Mouse (Mus musculus) forebrain, embryonic 11.5 days (tissue): ENCODE data around the gene Slco1a1. TPM values are rescaled to one million over a fixed set of nuclear protein-coding genes. Genes with fewer than 3 reads are reported as not detected.

Source experiments
- ATAC-seq: fragments of 200-750 bp; cut with Nextera tagmentation; replicated peaks from 2 replicates; pipeline ENCODE4 v1.8.0; 2017; ENCODE audit warnings: moderate TSS enrichment; ENCODE audit not compliant: low FRiP score
- DNase-seq: peaks from one replicate; pipeline ENCODE4 v3.0.0-alpha.2; 2017; ENCODE audit warnings: low spot score
- H3K27ac ChIP-seq: fragments of 300-500 bp; sonication (generic); 2 replicates; pipeline ENCODE4 v1.5.1; 2014; ENCODE audit warnings: low read depth, low read length
- H3K27me3 ChIP-seq: fragments of 300-500 bp; sonication (generic); 2 replicates; pipeline ENCODE4 v1.6.1; 2014; ENCODE audit warnings: mild to moderate bottlenecking, low read length, mixed read lengths; ENCODE audit not compliant: control insufficient read depth, insufficient read depth
- H3K36me3 ChIP-seq: fragments of 300-500 bp; sonication (generic); 2 replicates; pipeline ENCODE4 v1.6.1; 2014; ENCODE audit warnings: mild to moderate bottlenecking, low read length, moderate library complexity, mixed read lengths; ENCODE audit not compliant: control insufficient read depth, insufficient read depth
- H3K4me1 ChIP-seq: fragments of 300-500 bp; sonication (generic); replicated peaks from 2 replicates; pipeline ENCODE4 v1.6.1; 2014; ENCODE audit warnings: low read length, mixed read lengths; ENCODE audit not compliant: control insufficient read depth, insufficient read depth
- H3K4me2 ChIP-seq: fragments of 300-500 bp; sonication (generic); 2 replicates; pipeline ENCODE4 v1.6.1; 2014; ENCODE audit warnings: low read depth, mild to moderate bottlenecking, low read length, moderate library complexity, mixed read lengths; ENCODE audit not compliant: severe bottlenecking
- H3K4me3 ChIP-seq: fragments of 300-500 bp; sonication (generic); 2 replicates; pipeline ENCODE4 v1.5.1; 2014; ENCODE audit warnings: low read depth, low read length
- H3K9ac ChIP-seq: fragments of 300-500 bp; sonication (generic); 2 replicates; pipeline ENCODE4 v1.6.1; 2014; ENCODE audit warnings: low read length
- H3K9me3 ChIP-seq: fragments of 300-500 bp; sonication (generic); 2 replicates; pipeline ENCODE4 v1.6.1; 2016; ENCODE audit warnings: low read length, mixed read lengths; ENCODE audit not compliant: control insufficient read depth
- WGBS: fragments of 180-500 bp; shearing (Covaris S2); extraction: QIAGEN DNeasy Blood & Tissue Kit; methylation state at CpG from one replicate; pipeline ENCODE4 v1.1.7; 2014; 5-methylcytosine and 5-hydroxymethylcytosine counted together
- polyA plus RNA-seq: library from polyadenylated mRNA; unstranded; fragments of >200 nt; fragmentation: Nextera tagmentation; extraction: Ambion mirVana; gene quantifications from 2 replicates; pipeline ENCODE4 v1.2.1, GENCODE M21; 2014

Slco1a1 gene
- not detected in 2 replicates for polyA plus RNA-seq

- no peak for ATAC-seq
- H3K9ac ChIP-seq, result no peak within 1 kb of the TSS
These were observed at the start of gene Slco1a1 for GRCm38 (mm10) chr6:141946862-141947261. Slco1a1 (minus strand) TSS chr6:141946962.

GRCm38 (mm10) chr6:141986772-141987171 lies 40.0 kb upstream of the Slco1a1 start:
- no peaks in the 10 kb centered on the region for H3K4me1 ChIP-seq
- H3K27ac ChIP-seq, result no peak overlapping the region
- no peak overlapping the region for H3K4me3 ChIP-seq
- no peaks in the 10 kb centered on the region for H3K9me3 ChIP-seq
- H3K4me2 ChIP-seq, result no peak overlapping the region
- no peaks in the 10 kb centered on the region for H3K36me3 ChIP-seq
- ATAC-seq, result no peak
- no peaks in the 10 kb centered on the region for H3K27me3 ChIP-seq
- WGBS, result 97% methylated on average over 6 of the region's 6 CpGs
- no peak for DNase-seq
- no peak overlapping the region for H3K9ac ChIP-seq

More at GRCm38 (mm10) chr6:141946862-141947261, at the start of gene Slco1a1:
- Histone ChIP-seq H3K4me1 (no peaks in the 10 kb centered on the region), H3K9me3 (no peaks in the 10 kb centered on the region), H3K36me3 (no peaks in the 10 kb centered on the region), H3K27ac (no peak within 1 kb of the TSS), H3K4me3 (no peak within 1 kb of the TSS), H3K27me3 (no peaks in the 10 kb centered on the region), H3K4me2 (no peak within 1 kb of the TSS)
- DNase-seq, result no peak

- ATAC-seq (no peak), DNase-seq (no peak)
- no peaks in the 10 kb centered on the region for H3K9me3 ChIP-seq
- 81% methylated on average over 3 of the region's 3 CpGs for WGBS
- H3K4me3 ChIP-seq, result no peak overlapping the region
- H3K27me3 ChIP-seq, result no peaks in the 10 kb centered on the region
- H3K9ac ChIP-seq, result no peak overlapping the region
- no peaks in the 10 kb centered on the region for H3K36me3 ChIP-seq
- no peak overlapping the region for H3K4me2 ChIP-seq
- H3K4me1 ChIP-seq, result no peaks in the 10 kb centered on the region
- no peak overlapping the region for H3K27ac ChIP-seq
These were observed 37.9 kb upstream of the Slco1a1 start for GRCm38 (mm10) chr6:141984644-141985043.

- no peaks in the 10 kb centered on the region for H3K36me3 ChIP-seq
- H3K27ac ChIP-seq, result no peak overlapping the region
- no peak overlapping the region for H3K9ac ChIP-seq
- no peaks in the 10 kb centered on the region for H3K9me3 ChIP-seq
- H3K4me3 ChIP-seq, result no peak overlapping the region
- DNase-seq (no peak), ATAC-seq (no peak)
- no peak overlapping the region for H3K4me2 ChIP-seq
- H3K4me1 ChIP-seq, result no peaks in the 10 kb centered on the region
- H3K27me3 ChIP-seq, result no peaks in the 10 kb centered on the region
- WGBS, result 91% methylated on average over 1 of the region's 1 CpGs
These were observed 15.7 kb upstream of the Slco1a1 start for GRCm38 (mm10) chr6:141962420-141962819.

- Histone ChIP-seq H3K9me3 (no peaks in the 10 kb centered on the region), H3K36me3 (no peaks in the 10 kb centered on the region), H3K9ac (no peak overlapping the region), H3K4me1 (no peaks in the 10 kb centered on the region), H3K27me3 (no peaks in the 10 kb centered on the region), H3K4me2 (no peak overlapping the region), H3K4me3 (no peak overlapping the region), H3K27ac (no peak overlapping the region)
- 93% methylated on average over 3 of the region's 3 CpGs for WGBS
- ATAC-seq, result no peak
- no peak for DNase-seq
These were observed 15.1 kb upstream of the Slco1a1 start for GRCm38 (mm10) chr6:141961861-141962260.

- Histone ChIP-seq H3K9ac (no peak overlapping the region), H3K4me3 (no peak overlapping the region), H3K36me3 (no peaks in the 10 kb centered on the region), H3K4me2 (no peak overlapping the region), H3K9me3 (no peaks in the 10 kb centered on the region), H3K27ac (no peak overlapping the region), H3K4me1 (no peaks in the 10 kb centered on the region), H3K27me3 (no peaks in the 10 kb centered on the region)
- no peak for DNase-seq
- 80% methylated on average over 5 of the region's 5 CpGs for WGBS
- no peak for ATAC-seq
These were observed 13.7 kb upstream of the Slco1a1 start for GRCm38 (mm10) chr6:141960482-141960881.

GRCm38 (mm10) chr6:141940451-141940850 lies 6.3 kb downstream of the Slco1a1 start:
- H3K4me1 ChIP-seq, result no peaks in the 10 kb centered on the region
- no peak for DNase-seq
- H3K36me3 ChIP-seq, result no peaks in the 10 kb centered on the region
- no peak overlapping the region for H3K4me2 ChIP-seq
- no peak overlapping the region for H3K4me3 ChIP-seq
- 92% methylated on average over 1 of the region's 1 CpGs for WGBS
- no peaks in the 10 kb centered on the region for H3K9me3 ChIP-seq
- H3K9ac ChIP-seq, result no peak overlapping the region
- ATAC-seq, result no peak
- H3K27ac ChIP-seq, result no peak overlapping the region
- H3K27me3 ChIP-seq, result no peaks in the 10 kb centered on the region

GRCm38 (mm10) chr6:141898197-141898596 lies 48.6 kb downstream of the Slco1a1 start:
- Histone ChIP-seq H3K27ac (no peak overlapping the region), H3K4me1 (no peaks in the 10 kb centered on the region), H3K9me3 (no peaks in the 10 kb centered on the region), H3K4me3 (no peak overlapping the region), H3K9ac (no peak overlapping the region), H3K36me3 (no peaks in the 10 kb centered on the region), H3K4me2 (no peak overlapping the region), H3K27me3 (no peaks in the 10 kb centered on the region)
- DNase-seq (no peak), ATAC-seq (no peak)
- WGBS, result 61% methylated on average over 2 of the region's 2 CpGs

GRCm38 (mm10) chr6:141889723-141890122 lies 57.0 kb downstream of the Slco1a1 start:
- H3K36me3 ChIP-seq, result no peaks in the 10 kb centered on the region
- no peak for DNase-seq
- no peak for ATAC-seq
- no peak overlapping the region for H3K4me3 ChIP-seq
- no peaks in the 10 kb centered on the region for H3K27me3 ChIP-seq
- no peaks in the 10 kb centered on the region for H3K9me3 ChIP-seq
- WGBS, result 79% methylated on average over 2 of the region's 2 CpGs
- H3K9ac ChIP-seq, result no peak overlapping the region
- H3K4me1 ChIP-seq, result no peaks in the 10 kb centered on the region
- no peak overlapping the region for H3K4me2 ChIP-seq
- H3K27ac ChIP-seq, result no peak overlapping the region
